Mouse (Mus musculus): ENCODE data around the gene Plcb1. TPM values are rescaled to one million over a fixed set of nuclear protein-coding genes. Genes with fewer than 3 reads are reported as not detected.

Gene Plcb1
- not detected for polyA plus RNA-seq (2017; shearing (Covaris generic))

GRCm38 (mm10) chr2:134785970-134786855 is at the start of gene Plcb1:
Plcb1 (plus strand) TSS chr2:134786067.

Other genes with a start within 250 kb of the Plcb1 start
- gene Hao1, start 231.7 kb upstream of the Plcb1 start, polyA plus RNA-seq (2017; shearing (Covaris generic)): not detected
- gene Tmx4, start 141.9 kb upstream of the Plcb1 start, polyA plus RNA-seq (2017; shearing (Covaris generic)): 38.5 TPM